Mouse (Mus musculus) kidney, adult 2 months (tissue): ENCODE measurements around the gene Olfr112. TPM values are rescaled to one million over a fixed set of nuclear protein-coding genes. Genes with fewer than 3 reads are reported as not detected.
"Not testable (repeated sequence)": the region's sequence is repeated elsewhere in the genome, so short reads cannot be mapped to it uniquely, and the experiment has no call there.

ENCODE experiments used
- DNase-seq: peaks from one replicate; pipeline ENCODE4 v3.0.0; 2021
- H3K27ac ChIP-seq: fragments of 200-500 bp; 2 replicates; pipeline ENCODE4 v1.5.1; 2012; ENCODE audit warnings: low read depth, low read length, control low read depth, inconsistent platforms; ENCODE audit not compliant: insufficient read depth
- H3K27me3 ChIP-seq: fragments of 200-500 bp; replicated peaks from 2 replicates; pipeline ENCODE4 v1.6.1; 2012; ENCODE audit warnings: mild to moderate bottlenecking, moderate library complexity, low read length, inconsistent platforms; ENCODE audit not compliant: control insufficient read depth, insufficient read depth
- H3K36me3 ChIP-seq: fragments of 200-500 bp; 2 replicates; pipeline ENCODE4 v1.6.1; 2012; ENCODE audit warnings: mild to moderate bottlenecking, moderate library complexity, low read length, inconsistent platforms; ENCODE audit not compliant: control insufficient read depth, insufficient read depth
- H3K4me1 ChIP-seq: fragments of 200-500 bp; 2 replicates; pipeline ENCODE4 v1.6.1; 2011; ENCODE audit warnings: low read length; ENCODE audit not compliant: control insufficient read depth, insufficient read depth
- H3K4me3 ChIP-seq: fragments of 200-500 bp; 2 replicates; pipeline ENCODE4 v1.5.1; 2011; ENCODE audit warnings: mild to moderate bottlenecking, low read depth, low read length, control low read depth; ENCODE audit not compliant: insufficient read depth
- CTCF ChIP-seq: fragments of 200-500 bp; conservative IDR thresholded peaks from 2 replicates; pipeline ENCODE4 v1.5.1; 2011; ENCODE audit warnings: low read depth, mild to moderate bottlenecking, control low read depth, low read length, moderate library complexity, mixed read lengths; ENCODE audit not compliant: insufficient read depth, insufficient read length
- POLR2A ChIP-seq: fragments of 200-500 bp; IDR thresholded peaks from one replicate; pipeline ENCODE4 v1.6.1; 2011; ENCODE audit warnings: low read depth, low read length, control low read depth
- WGBS: fragments of 180-500 bp; shearing (Covaris S2); methylation state at CpG from one replicate; pipeline ENCODE4 v1.1.7; 2018; 5-methylcytosine and 5-hydroxymethylcytosine counted together
- polyA plus RNA-seq: library from polyadenylated mRNA; depleted of rRNA; stranded (reverse); fragments of >200 nt; gene quantifications from 2 replicates; pipeline ENCODE4 v1.2.3, GENCODE M21; 2012; rRNA removed

The Olfr112 gene
- polyA plus RNA-seq, 1 experiment, result not detected

- TF ChIP-seq CTCF, result no peak
- no peak for TF ChIP-seq POLR2A
- Histone ChIP-seq H3K4me3 (no peak overlapping the region), H3K4me1 (no peaks in the 10 kb centered on the region), H3K36me3 (no peaks in the 10 kb centered on the region), H3K27me3 (no peaks in the 10 kb centered on the region), H3K27ac (no peak overlapping the region)
- no peak for DNase-seq
Observed at GRCm38 (mm10) chr17:37535173-37535572, 34.1 kb downstream of the Olfr112 start.

- not testable (repeated sequence) for H3K4me1 ChIP-seq, H3K27me3 ChIP-seq, DNase-seq, H3K4me3 ChIP-seq, H3K36me3 ChIP-seq, H3K27ac ChIP-seq
- 44% methylated on average over 1 of the region's 1 CpGs for WGBS
Observed at GRCm38 (mm10) chr17:37525427-37525826, 43.8 kb downstream of the Olfr112 start.

- H3K4me3 ChIP-seq, H3K36me3 ChIP-seq, DNase-seq, H3K27me3 ChIP-seq, H3K27ac ChIP-seq, H3K4me1 ChIP-seq: not testable (repeated sequence)
Observed at GRCm38 (mm10) chr17:37524612-37525011, 44.6 kb downstream of the Olfr112 start.

Other genes with a start within 250 kb of the Olfr112 start
- not detected in 2 replicates for gene Olfr103, start 229.8 kb downstream of the Olfr112 start, polyA plus RNA-seq
- not detected in 2 replicates for gene Olfr104-ps, start 209.9 kb downstream of the Olfr112 start, polyA plus RNA-seq
- not detected in 2 replicates for gene Olfr105-ps, start 190.4 kb downstream of the Olfr112 start, polyA plus RNA-seq
- not detected in 2 replicates for gene Olfr106-ps, start 179.1 kb downstream of the Olfr112 start, polyA plus RNA-seq
- not detected in 2 replicates for gene Olfr107, start 170.2 kb downstream of the Olfr112 start, polyA plus RNA-seq
- not detected in 2 replicates for gene Olfr108, start 124.0 kb downstream of the Olfr112 start, polyA plus RNA-seq
- gene Olfr109, start 110.5 kb downstream of the Olfr112 start, polyA plus RNA-seq, result not detected in 2 replicates
- 0.18 and 1.3 TPM in 2 replicates for gene H2-M2, start 85.9 kb downstream of the Olfr112 start, polyA plus RNA-seq
- not detected in 2 replicates for gene Olfr110, start 77.0 kb downstream of the Olfr112 start, polyA plus RNA-seq
- 0.08 and 0.25 TPM in 2 replicates for gene Olfr111, start 61.4 kb downstream of the Olfr112 start, polyA plus RNA-seq
- gene Olfr113, start 8.2 kb upstream of the Olfr112 start, polyA plus RNA-seq, result not detected in 2 replicates
- gene Olfr114, start 23.3 kb upstream of the Olfr112 start, polyA plus RNA-seq, result not detected in 2 replicates
- gene Olfr115, start 57.7 kb upstream of the Olfr112 start, polyA plus RNA-seq, result not detected in 2 replicates
- not detected in 2 replicates for gene Olfr116, start 57.7 kb upstream of the Olfr112 start, polyA plus RNA-seq
- gene Olfr117, start 94.3 kb upstream of the Olfr112 start, polyA plus RNA-seq, result not detected in 2 replicates
- gene Olfr118, start 97.5 kb upstream of the Olfr112 start, polyA plus RNA-seq, result not detected in 2 replicates
- not detected in 2 replicates for gene Olfr119, start 127.1 kb upstream of the Olfr112 start, polyA plus RNA-seq
- gene Olfr120, start 152.4 kb upstream of the Olfr112 start, polyA plus RNA-seq, result not detected in 2 replicates
- not detected in 2 replicates for gene Olfr121, start 179.4 kb upstream of the Olfr112 start, polyA plus RNA-seq
- not detected in 2 replicates for gene Olfr122, start 199.2 kb upstream of the Olfr112 start, polyA plus RNA-seq
- gene Olfr123, start 224.1 kb upstream of the Olfr112 start, polyA plus RNA-seq, result not detected in 2 replicates
- gene Olfr124, start 230.4 kb upstream of the Olfr112 start, polyA plus RNA-seq, result not detected in 2 replicates